Mouse (Mus musculus): ENCODE measurements around the gene Fkbp4. TPM values are rescaled to one million over a fixed set of nuclear protein-coding genes. Genes with fewer than 3 reads are reported as not detected.

Fkbp4 gene
- polyA plus RNA-seq, 1 experiment from 2014 or later, result 548 TPM

Other genes starting within 250 kb of the Fkbp4 start
- gene Tead4, start 137.9 kb downstream of the Fkbp4 start, polyA plus RNA-seq (2016; fragmentation: Nextera tagmentation; extraction: Ambion mirVana), result 2.5 and 2.9 TPM in 2 replicates
- 19.1 and 21.4 TPM in 2 replicates for gene Tulp3, start 82.8 kb downstream of the Fkbp4 start, polyA plus RNA-seq (2016; fragmentation: Nextera tagmentation; extraction: Ambion mirVana)
- gene Rhno1, start 75.8 kb downstream of the Fkbp4 start, polyA plus RNA-seq (2016; fragmentation: Nextera tagmentation; extraction: Ambion mirVana), result 177 and 192 TPM in 2 replicates
- gene Foxm1, start 75.7 kb downstream of the Fkbp4 start, polyA plus RNA-seq (2016; fragmentation: Nextera tagmentation; extraction: Ambion mirVana), result 61.2 and 67.0 TPM in 2 replicates
- 0.62 and 0.86 TPM in 2 replicates for gene Tex52, start 63.2 kb downstream of the Fkbp4 start, polyA plus RNA-seq (2016; fragmentation: Nextera tagmentation; extraction: Ambion mirVana)
- gene Gm44596, start 63.2 kb downstream of the Fkbp4 start, polyA plus RNA-seq (2016; fragmentation: Nextera tagmentation; extraction: Ambion mirVana), result not detected in 2 replicates
- gene Nrip2, start 39.4 kb downstream of the Fkbp4 start, polyA plus RNA-seq (2016; fragmentation: Nextera tagmentation; extraction: Ambion mirVana), result 2.5 and 3.3 TPM in 2 replicates
- gene Itfg2, start 13.7 kb downstream of the Fkbp4 start, polyA plus RNA-seq (2016; fragmentation: Nextera tagmentation; extraction: Ambion mirVana), result 39.0 and 41.3 TPM in 2 replicates
- not detected in 2 replicates for gene Pzp, start 88.0 kb upstream of the Fkbp4 start, polyA plus RNA-seq (2016; fragmentation: Nextera tagmentation; extraction: Ambion mirVana)
- gene A2ml1, start 142.9 kb upstream of the Fkbp4 start, polyA plus RNA-seq (2016; fragmentation: Nextera tagmentation; extraction: Ambion mirVana), result 0.04 TPM in 1 of 2 replicates, not detected in the other
- gene Klrb1a, start 184.9 kb upstream of the Fkbp4 start, polyA plus RNA-seq (2016; fragmentation: Nextera tagmentation; extraction: Ambion mirVana), result not detected in 2 replicates
- gene Clec2h, start 223.7 kb upstream of the Fkbp4 start, polyA plus RNA-seq (2016; fragmentation: Nextera tagmentation; extraction: Ambion mirVana), result not detected in 2 replicates

Data from hindbrain, embryonic 10.5 days (tissue).